Mouse (Mus musculus) testis, adult 2 months (tissue): Measurements from ENCODE around the gene Ech1.

Source experiments
- CTCF ChIP-seq: fragments of 200-500 bp; IDR thresholded peaks from 2 replicates; pipeline ENCODE4 v1.5.1; 2012; ENCODE audit warnings: low read depth, mild to moderate bottlenecking, inconsistent platforms, low read length, moderate library complexity; ENCODE audit not compliant: control insufficient read depth, insufficient read depth, insufficient replicate concordance
- POLR2A ChIP-seq: fragments of 200-500 bp; IDR thresholded peaks from 2 replicates; pipeline ENCODE4 v1.6.1; 2012; ENCODE audit warnings: low read depth, mild to moderate bottlenecking, inconsistent platforms, low read length, moderate library complexity; ENCODE audit not compliant: control insufficient read depth

DNA sequence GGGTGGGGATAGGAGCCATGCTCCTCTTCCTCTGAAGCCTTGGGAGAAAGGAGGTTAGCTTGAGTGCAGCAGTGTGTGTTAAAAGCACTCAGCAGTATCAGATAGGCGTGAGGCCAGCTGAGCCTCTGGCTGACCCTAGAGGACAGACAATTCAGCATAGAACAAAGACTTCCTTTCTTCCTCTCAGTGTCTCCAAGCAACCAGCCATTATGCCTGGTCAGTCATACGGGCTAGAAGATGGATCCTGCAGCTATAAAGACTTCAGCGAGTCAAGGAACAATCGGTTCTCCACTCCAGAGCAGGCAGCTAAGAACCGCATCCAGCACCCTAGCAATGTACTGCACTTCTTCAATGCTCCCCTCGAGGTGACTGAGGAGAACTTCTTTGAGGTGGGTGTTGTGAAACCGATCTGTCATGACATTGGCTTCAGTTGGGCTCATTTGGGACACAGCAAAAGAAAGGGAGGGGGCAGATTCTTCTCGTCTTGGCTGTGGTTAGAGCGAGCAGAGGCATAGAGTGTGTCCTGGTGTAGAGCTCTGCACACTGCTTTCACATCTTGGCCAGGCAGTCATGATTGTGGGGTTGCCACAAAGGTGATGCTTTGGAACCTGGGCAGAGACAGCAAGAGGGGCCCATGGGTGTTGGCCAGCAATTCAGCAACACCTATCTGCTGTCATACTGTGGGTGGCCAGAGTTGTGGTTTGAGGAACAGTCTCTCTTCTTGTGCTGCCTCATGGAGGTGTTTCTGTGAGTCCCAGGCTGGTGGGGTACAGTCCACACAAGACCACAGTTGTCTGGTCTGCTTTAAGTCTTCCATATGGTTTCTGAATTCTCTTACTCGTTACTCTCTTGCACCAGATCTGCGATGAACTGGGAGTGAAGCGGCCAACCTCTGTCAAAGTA lies 4.4 kb upstream of the Ech1 start:
- TF ChIP-seq CTCF = no peak
- no peak for TF ChIP-seq POLR2A
